Mouse (Mus musculus) erythroblast, embryonic 14.5 days (primary cell): ENCODE measurements at regions not wholly inside any gene's neighbourhood (a gene's known extent, or its start where the extent isn't known, plus 50 kb on each side); places are given as distances from the start of the nearest gene placed in this dataset.

Experiments used
- H3K27me3 ChIP-seq: 2 replicates; pipeline ENCODE4 v1.6.1; 2012; ENCODE audit warnings: inconsistent platforms; ENCODE audit not compliant: control insufficient read depth
- H3K36me3 ChIP-seq: 2 replicates; pipeline ENCODE4 v1.6.1; 2012; ENCODE audit warnings: mild to moderate bottlenecking, inconsistent platforms; ENCODE audit not compliant: control insufficient read depth
- H3K4me1 ChIP-seq: 2 replicates; pipeline ENCODE4 v1.6.1; 2012; ENCODE audit warnings: inconsistent platforms; ENCODE audit not compliant: control insufficient read depth
- H3K4me3 ChIP-seq: replicated peaks from 2 replicates; pipeline ENCODE3; 2012; ENCODE audit warnings: moderate library complexity, mild to moderate bottlenecking, inconsistent platforms
- H3K9me3 ChIP-seq: 2 replicates; pipeline ENCODE4 v1.6.1; 2012; ENCODE audit warnings: low read length, inconsistent platforms, mixed read lengths; ENCODE audit not compliant: control insufficient read depth
- GATA1 ChIP-seq: IDR thresholded peaks from 2 replicates; pipeline ENCODE4 v1.6.1; 2012; ENCODE audit warnings: low read length, inconsistent platforms, mixed read lengths
- TAL1 ChIP-seq: IDR thresholded peaks from 3 replicates; pipeline ENCODE4 v1.6.1; 2012; ENCODE audit warnings: low read length, inconsistent platforms, mixed read lengths

- no peaks in the 10 kb centered on the region for H3K36me3 ChIP-seq
- no peaks in the 10 kb centered on the region for H3K27me3 ChIP-seq
- H3K9me3 ChIP-seq: no peaks in the 10 kb centered on the region
- no peaks in the 10 kb centered on the region for H3K4me1 ChIP-seq
- TF ChIP-seq GATA1: no peak
- no peak for TF ChIP-seq TAL1
- H3K4me3 ChIP-seq: no peak overlapping the region
These were observed 363.4 kb downstream of the Kctd12 start for GRCm38 (mm10) chr14:102619056-102619455.

- no peak for TF ChIP-seq TAL1
- TF ChIP-seq GATA1: no peak
- Histone ChIP-seq H3K9me3 (no peaks in the 10 kb centered on the region), H3K27me3 (no peaks in the 10 kb centered on the region), H3K4me1 (no peaks in the 10 kb centered on the region), H3K36me3 (no peaks in the 10 kb centered on the region), H3K4me3 (no peak overlapping the region)
These were observed 366.7 kb downstream of the Kctd12 start for GRCm38 (mm10) chr14:102615588-102616309.

GRCm38 (mm10) chr14:102606055-102606454 lies 376.4 kb downstream of the Kctd12 start:
- H3K4me3 ChIP-seq: no peak overlapping the region
- no peaks in the 10 kb centered on the region for H3K36me3 ChIP-seq
- H3K9me3 ChIP-seq: no peaks in the 10 kb centered on the region; the same call in 1 of the 2 replicates
- no peaks in the 10 kb centered on the region for H3K4me1 ChIP-seq
- H3K27me3 ChIP-seq: no peaks in the 10 kb centered on the region
- TF ChIP-seq GATA1: no peak
- no peak for TF ChIP-seq TAL1

- TF ChIP-seq GATA1 (no peak), TAL1 (no peak)
- 0 out of 2 replicates have a peak, but pooled peaks cover 3% of the 10 kb centered on the region for H3K9me3 ChIP-seq
- H3K4me3 ChIP-seq: no peak overlapping the region
- no peaks in the 10 kb centered on the region for H3K36me3 ChIP-seq
- no peaks in the 10 kb centered on the region for H3K27me3 ChIP-seq
- H3K4me1 ChIP-seq: no peaks in the 10 kb centered on the region
These were observed 387.6 kb downstream of the Kctd12 start for GRCm38 (mm10) chr14:102594850-102595249.

- H3K4me1 ChIP-seq: no peaks in the 10 kb centered on the region
- no peaks in the 10 kb centered on the region for H3K27me3 ChIP-seq
- no peak overlapping the region for H3K4me3 ChIP-seq
- TF ChIP-seq GATA1 (no peak), TAL1 (no peak)
- no peaks in the 10 kb centered on the region for H3K36me3 ChIP-seq
- H3K9me3 ChIP-seq: peaks cover 3% of the 10 kb centered on the region
These were observed 428.7 kb downstream of the Kctd12 start for GRCm38 (mm10) chr14:102553781-102554180.

GRCm38 (mm10) chr14:102552598-102552997 lies 429.8 kb downstream of the Kctd12 start:
- TF ChIP-seq TAL1: no peak
- no peak for TF ChIP-seq GATA1
- H3K4me3 ChIP-seq: no peak overlapping the region
- no peaks in the 10 kb centered on the region for H3K27me3 ChIP-seq
- H3K36me3 ChIP-seq: no peaks in the 10 kb centered on the region
- H3K9me3 ChIP-seq: no peaks in the 10 kb centered on the region
- no peaks in the 10 kb centered on the region for H3K4me1 ChIP-seq

GRCm38 (mm10) chr14:102524894-102525577 lies 457.4 kb downstream of the Kctd12 start:
- Histone ChIP-seq H3K36me3 (no peaks in the 10 kb centered on the region), H3K4me1 (no peaks in the 10 kb centered on the region), H3K9me3 (peaks cover 4% of the 10 kb centered on the region; the same call in 1 of the 2 replicates), H3K4me3 (no peak overlapping the region), H3K27me3 (no peaks in the 10 kb centered on the region)
- no peak for TF ChIP-seq TAL1
- TF ChIP-seq GATA1: no peak

GRCm38 (mm10) chr14:102516765-102517164 lies 465.7 kb downstream of the Kctd12 start:
- no peaks in the 10 kb centered on the region for H3K4me1 ChIP-seq
- TF ChIP-seq GATA1 (no peak), TAL1 (no peak)
- no peaks in the 10 kb centered on the region for H3K9me3 ChIP-seq
- H3K27me3 ChIP-seq: no peaks in the 10 kb centered on the region
- no peaks in the 10 kb centered on the region for H3K36me3 ChIP-seq
- H3K4me3 ChIP-seq: no peak overlapping the region

- no peaks in the 10 kb centered on the region for H3K36me3 ChIP-seq
- H3K27me3 ChIP-seq: no peaks in the 10 kb centered on the region
- no peaks in the 10 kb centered on the region for H3K9me3 ChIP-seq
- H3K4me1 ChIP-seq: no peaks in the 10 kb centered on the region
- TF ChIP-seq GATA1: no peak
- TF ChIP-seq TAL1: no peak
- no peak overlapping the region for H3K4me3 ChIP-seq
These were observed 467.9 kb downstream of the Kctd12 start for GRCm38 (mm10) chr14:102514527-102514926.

GRCm38 (mm10) chr14:102512651-102513050 lies 469.8 kb downstream of the Kctd12 start:
- Histone ChIP-seq H3K27me3 (no peaks in the 10 kb centered on the region), H3K4me1 (no peaks in the 10 kb centered on the region), H3K9me3 (no peaks in the 10 kb centered on the region), H3K36me3 (no peaks in the 10 kb centered on the region), H3K4me3 (no peak overlapping the region)
- TF ChIP-seq GATA1 (no peak), TAL1 (no peak)
